Mouse (Mus musculus): ENCODE measurements around the gene Galnt6.

DNA sequence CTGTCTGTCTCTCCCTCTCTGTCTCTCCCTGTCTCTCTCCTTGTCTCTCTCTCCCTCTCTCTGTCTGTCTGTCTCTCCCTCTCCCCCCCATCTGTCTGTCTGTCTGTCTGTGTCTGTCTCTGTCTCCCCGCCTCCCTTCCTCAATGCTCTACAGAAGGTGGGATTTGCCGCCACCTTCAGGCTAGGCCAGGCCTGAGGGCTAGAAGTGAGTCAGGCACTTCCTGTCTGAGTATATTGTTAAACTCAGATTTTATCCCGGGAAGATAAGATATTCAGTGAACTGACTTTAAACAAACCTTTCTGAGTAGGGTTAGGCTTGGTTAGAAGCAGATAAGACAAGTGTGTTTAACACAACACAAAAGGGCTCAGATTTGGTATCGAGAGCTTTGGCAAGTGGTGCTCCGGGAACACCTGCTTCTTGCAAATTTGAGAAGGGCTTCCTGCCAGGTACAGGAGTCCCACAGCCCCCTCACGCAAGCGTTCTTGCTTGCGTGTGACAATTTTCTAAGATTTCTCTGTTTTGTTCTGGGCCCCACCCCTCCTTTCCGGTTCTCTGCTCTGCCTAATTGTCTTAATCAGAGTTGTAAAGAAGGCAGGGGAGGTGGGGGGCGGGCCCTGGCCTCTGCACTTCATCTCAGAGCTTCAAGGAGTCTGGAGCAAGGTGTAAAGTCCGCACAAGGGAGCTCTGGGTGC is 25.8 kb upstream of the Galnt6 start:
- TF ChIP-seq CTCF (IDR thresholded peaks at IDR 0.05; ENCODE audit: low read depth, low read length) = peak; percentile 56
- TF ChIP-seq POLR2A (IDR thresholded peaks at IDR 0.05; ENCODE audit: extremely low read depth, insufficient read depth, low read length) = no peak
